Mouse (Mus musculus) small intestine, adult 2 months (tissue): Measurements from ENCODE around the gene Ap2s1.

ENCODE experiments used
- CTCF ChIP-seq: fragments of 200-500 bp; IDR thresholded peaks from 2 replicates; pipeline ENCODE4 v1.5.1; 2012; ENCODE audit warnings: low read depth, mild to moderate bottlenecking, control low read depth, inconsistent platforms, low read length, moderate library complexity, mixed read lengths; ENCODE audit not compliant: insufficient replicate concordance, insufficient read length; ENCODE audit errors: extremely low read depth
- POLR2A ChIP-seq: fragments of 200-500 bp; IDR thresholded peaks from 2 replicates; pipeline ENCODE4 v1.6.1; 2012; ENCODE audit warnings: low read depth, mild to moderate bottlenecking, control low read depth, inconsistent platforms, low read length, moderate library complexity

- TF ChIP-seq CTCF, result no peak
- TF ChIP-seq POLR2A, result no peak
Measured at GRCm38 (mm10) chr7:16782555-16783125, 44.4 kb downstream of the Ap2s1 start.
